Mouse (Mus musculus): Measurements from ENCODE around the gene Nhlrc4. TPM values are rescaled to one million over a fixed set of nuclear protein-coding genes. Genes with fewer than 3 reads are reported as not detected.

The Nhlrc4 gene
- total RNA-seq, 2 experiments from 2014 or later, result 0.19 TPM; not detected in 1

- peak; percentile 68 to 71 for DNase-seq
- intact Hi-C loops (cut with DNase I), result loop anchor here (1.0 to 5.0 kb wide), 4 partner anchors 47 to 198 kb away; partner anchors contain the start of genes Capn15 and Decr2
Measured at GRCm38 (mm10) chr17:25893975-25894617, 50.7 kb downstream of the Nhlrc4 start.

Other genes with a start within 250 kb of the Nhlrc4 start
- gene Gng13, start 227.8 kb downstream of the Nhlrc4 start, total RNA-seq (2021), result under 1 TPM; 0.98 to 1.00 TPM
- gene Chtf18, start 217.5 kb downstream of the Nhlrc4 start, total RNA-seq (2021), result 1 to 10 TPM; 1.0 to 2.1 TPM
- gene Rpusd1, start 217.3 kb downstream of the Nhlrc4 start, total RNA-seq (2021), result 1 to 10 TPM; 3.7 to 5.1 TPM
- gene Mslnl, start 208.9 kb downstream of the Nhlrc4 start, total RNA-seq (2021), result not detected
- 10 to 100 TPM; 16.1 to 22.2 TPM for gene Msln, start 190.6 kb downstream of the Nhlrc4 start, total RNA-seq (2021)
- 10 to 100 TPM; 40.9 to 44.8 TPM for gene Narfl, start 171.2 kb downstream of the Nhlrc4 start, total RNA-seq (2021)
- gene Haghl, start 159.3 kb downstream of the Nhlrc4 start, total RNA-seq (2021), result 10 to 100 TPM; 10.7 to 11.4 TPM
- not detected for gene Ccdc78, start 158.4 kb downstream of the Nhlrc4 start, total RNA-seq (2021)
- 10 to 100 TPM; 39.2 to 39.7 TPM for gene Fam173a, start 152.1 kb downstream of the Nhlrc4 start, total RNA-seq (2021)
- under 1 TPM in 1 of 2 experiments, not detected in 1; 0.46 TPM for gene AC134908.4, start 149.3 kb downstream of the Nhlrc4 start, total RNA-seq (2021)
- 10 to 100 TPM; 64.3 to 72.0 TPM for gene Metrn, start 147.8 kb downstream of the Nhlrc4 start, total RNA-seq (2021)
- gene Fbxl16, start 135.9 kb downstream of the Nhlrc4 start, total RNA-seq (2021), result 1 to 10 TPM; 1.2 to 1.5 TPM
- 10 to 100 TPM; 10.5 to 11.4 TPM for gene Wdr24, start 121.3 kb downstream of the Nhlrc4 start, total RNA-seq (2021)
- gene Jmjd8, start 116.1 kb downstream of the Nhlrc4 start, total RNA-seq (2021), result 10 to 100 TPM; 30.8 to 35.3 TPM
- 100 to 1,000 TPM; 111 to 116 TPM for gene Stub1, start 111.6 kb downstream of the Nhlrc4 start, total RNA-seq (2021)
- 1 to 10 TPM; 1.4 to 1.9 TPM for gene Rhbdl1, start 107.7 kb downstream of the Nhlrc4 start, total RNA-seq (2021)
- gene Gm20683, start 103.2 kb downstream of the Nhlrc4 start, total RNA-seq (2021), result 1 to 10 TPM; 2.2 to 3.3 TPM
- 100 to 1,000 TPM; 110 to 115 TPM for gene Rhot2, start 100.1 kb downstream of the Nhlrc4 start, total RNA-seq (2021)
- 1 to 10 TPM; 1.7 to 2.0 TPM for gene Wdr90, start 83.5 kb downstream of the Nhlrc4 start, total RNA-seq (2021)
- gene Mcrip2, start 76.2 kb downstream of the Nhlrc4 start, total RNA-seq (2021), result 100 to 1,000 TPM; 272 to 286 TPM
- 10 to 100 TPM; 16.1 to 18.1 TPM for gene Mettl26, start 69.9 kb downstream of the Nhlrc4 start, total RNA-seq (2021)
- under 1 TPM; 0.41 to 0.64 TPM for gene Wfikkn1, start 64.1 kb downstream of the Nhlrc4 start, total RNA-seq (2021)
- 10 to 100 TPM; 18.4 to 21.2 TPM for gene Rab40c, start 25.2 kb downstream of the Nhlrc4 start, total RNA-seq (2021)
- gene Pigq, start within 50 bp of the Nhlrc4 start, total RNA-seq (2021), result 10 to 100 TPM; 45.6 to 48.2 TPM
- gene A930017K11Rik, start 7.6 kb upstream of the Nhlrc4 start, total RNA-seq (2021), result under 1 TPM; 0.19 to 0.33 TPM
- gene Capn15, start 40.8 kb upstream of the Nhlrc4 start, total RNA-seq (2021), result 1 to 10 TPM; 7.2 TPM
- 10 to 100 TPM; 29.2 to 29.7 TPM for gene Rab11fip3, start 124.6 kb upstream of the Nhlrc4 start, total RNA-seq (2021)
- gene Decr2, start 145.4 kb upstream of the Nhlrc4 start, total RNA-seq (2021), result 10 to 100 TPM; 10.2 to 11.2 TPM
- gene Nme4, start 150.6 kb upstream of the Nhlrc4 start, total RNA-seq (2021), result 1 to 10 TPM; 2.8 to 3.5 TPM
- 1 to 10 TPM; 3.6 to 4.1 TPM for gene Tmem8, start 168.3 kb upstream of the Nhlrc4 start, total RNA-seq (2021)
- gene Mrpl28, start 178.5 kb upstream of the Nhlrc4 start, total RNA-seq (2021), result 100 to 1,000 TPM; 134 to 148 TPM
- 10 to 100 TPM; 15.9 to 17.3 TPM for gene Axin1, start 193.7 kb upstream of the Nhlrc4 start, total RNA-seq (2021)

All from heart, postnatal 36 days (tissue).